Mouse (Mus musculus) forebrain, embryonic 16.5 days (tissue): Measurements from ENCODE around the gene Abcc4. TPM values are rescaled to one million over a fixed set of nuclear protein-coding genes. Genes with fewer than 3 reads are reported as not detected.
A peak's percentile ranks its signal among the peaks of the same experiment; 100 is the strongest.

Experiments
- ATAC-seq: fragments of 200-750 bp; cut with Nextera tagmentation; 2 replicates; pipeline ENCODE4 v1.8.0; 2017; ENCODE audit warnings: mild to moderate bottlenecking, moderate library complexity
- H3K27ac ChIP-seq: fragments of 300-500 bp; sonication (generic); 2 replicates; pipeline ENCODE4 v1.5.1; 2014; ENCODE audit warnings: low read length, control low read depth
- H3K27me3 ChIP-seq: fragments of 300-500 bp; sonication (generic); replicated peaks from 2 replicates; pipeline ENCODE4 v1.6.1; 2014; ENCODE audit warnings: low read length; ENCODE audit not compliant: control insufficient read depth, insufficient read depth
- H3K36me3 ChIP-seq: fragments of 300-500 bp; sonication (generic); 2 replicates; pipeline ENCODE4 v1.6.1; 2014; ENCODE audit not compliant: control insufficient read depth, insufficient read depth
- H3K4me1 ChIP-seq: fragments of 300-500 bp; sonication (generic); replicated peaks from 2 replicates; pipeline ENCODE4 v1.6.1; 2014; ENCODE audit warnings: low read length; ENCODE audit not compliant: control insufficient read depth, insufficient read depth
- H3K4me2 ChIP-seq: fragments of 300-500 bp; sonication (generic); 2 replicates; pipeline ENCODE4 v1.6.1; 2014; ENCODE audit warnings: mild to moderate bottlenecking, low read length, control low read depth
- H3K4me3 ChIP-seq: fragments of 300-500 bp; sonication (generic); replicated peaks from 2 replicates; pipeline ENCODE4 v1.5.1; 2014; ENCODE audit warnings: mild to moderate bottlenecking, low read length, control low read depth
- H3K9ac ChIP-seq: fragments of 300-500 bp; sonication (generic); replicated peaks from 2 replicates; pipeline ENCODE4 v1.6.1; 2014; ENCODE audit warnings: low read depth, low read length, control low read depth
- H3K9me3 ChIP-seq: fragments of 300-500 bp; sonication (generic); 2 replicates; pipeline ENCODE4 v1.6.1; 2016; ENCODE audit warnings: low read length; ENCODE audit not compliant: control insufficient read depth
- WGBS: fragments of 180-500 bp; shearing (Covaris S2); extraction: QIAGEN DNeasy Blood & Tissue Kit; methylation state at CpG from one replicate; pipeline ENCODE4 v1.1.7; 2014; 5-methylcytosine and 5-hydroxymethylcytosine counted together
- polyA plus RNA-seq: library from polyadenylated mRNA; unstranded; fragments of >200 nt; fragmentation: Nextera tagmentation; extraction: Ambion mirVana; gene quantifications from 2 replicates; pipeline ENCODE4 v1.2.1, GENCODE M21; 2015

Abcc4 gene
- polyA plus RNA-seq, 1 experiment from 2014 or later, result 1.4 TPM

- H3K9me3 ChIP-seq, result no peaks in the 10 kb centered on the region
- WGBS, result 86% methylated on average over 25 of the region's 25 CpGs
- no peak overlapping the region for H3K9ac ChIP-seq
- peaks cover 9% of the 10 kb centered on the region for H3K4me1 ChIP-seq
- H3K36me3 ChIP-seq, result no peaks in the 10 kb centered on the region
- no peak for ATAC-seq
- H3K27me3 ChIP-seq, result no peaks in the 10 kb centered on the region
- no peak overlapping the region for H3K27ac ChIP-seq
- no peak overlapping the region for H3K4me2 ChIP-seq
- H3K4me3 ChIP-seq, result no peak overlapping the region
These were observed 67.4 kb downstream of the Abcc4 start for GRCm38 (mm10) chr14:118638447-118639275.

- no peak overlapping the region; the same call in 1 of the 2 replicates for H3K27ac ChIP-seq
- no peaks in the 10 kb centered on the region for H3K36me3 ChIP-seq
- H3K9me3 ChIP-seq, result no peaks in the 10 kb centered on the region
- H3K4me2 ChIP-seq, result 0 out of 2 replicates have a peak overlapping the region, but pooled peaks have one; percentile 9
- ATAC-seq, result peak; percentile 89
- 49% methylated on average over 15 of the region's 15 CpGs for WGBS
- H3K9ac ChIP-seq, result no peak overlapping the region
- peaks cover 9% of the 10 kb centered on the region for H3K4me1 ChIP-seq
- H3K4me3 ChIP-seq, result no peak overlapping the region
- H3K27me3 ChIP-seq, result no peaks in the 10 kb centered on the region
These were observed 70.4 kb downstream of the Abcc4 start for GRCm38 (mm10) chr14:118635493-118636183.

- no peak for ATAC-seq
- H3K9me3 ChIP-seq, result no peaks in the 10 kb centered on the region
- H3K9ac ChIP-seq, result no peak overlapping the region
- 75% methylated on average over 8 of the region's 8 CpGs for WGBS
- H3K36me3 ChIP-seq, result no peaks in the 10 kb centered on the region
- H3K4me2 ChIP-seq, result no peak overlapping the region
- no peaks in the 10 kb centered on the region for H3K27me3 ChIP-seq
- H3K4me1 ChIP-seq, result no peaks in the 10 kb centered on the region
- no peak overlapping the region for H3K4me3 ChIP-seq
- no peak overlapping the region for H3K27ac ChIP-seq
These were observed 76.4 kb downstream of the Abcc4 start for GRCm38 (mm10) chr14:118629649-118630048.

- H3K36me3 ChIP-seq, result no peaks in the 10 kb centered on the region
- 52% methylated on average over 3 of the region's 3 CpGs for WGBS
- H3K4me1 ChIP-seq, result no peaks in the 10 kb centered on the region
These were observed 84.6 kb downstream of the Abcc4 start for GRCm38 (mm10) chr14:118621449-118621789.

GRCm38 (mm10) chr14:118620773-118621448, 85.1 kb downstream of the Abcc4 start:
- no peak overlapping the region for H3K27ac ChIP-seq
- H3K4me3 ChIP-seq, result no peak overlapping the region
- no peaks in the 10 kb centered on the region for H3K4me1 ChIP-seq
- H3K27me3 ChIP-seq, result no peaks in the 10 kb centered on the region
- ATAC-seq, result no peak
- H3K9ac ChIP-seq, result no peak overlapping the region
- no peak overlapping the region for H3K4me2 ChIP-seq
- 82% methylated on average over 6 of the region's 6 CpGs for WGBS
- H3K36me3 ChIP-seq, result no peaks in the 10 kb centered on the region
- no peaks in the 10 kb centered on the region for H3K9me3 ChIP-seq

More at GRCm38 (mm10) chr14:118621449-118621789, 84.6 kb downstream of the Abcc4 start:
- H3K27ac ChIP-seq, result no peak overlapping the region
- no peak for ATAC-seq
- H3K9me3 ChIP-seq, result no peaks in the 10 kb centered on the region
- H3K27me3 ChIP-seq, result no peaks in the 10 kb centered on the region
- no peak overlapping the region for H3K4me2 ChIP-seq
- no peak overlapping the region for H3K9ac ChIP-seq
- no peak overlapping the region for H3K4me3 ChIP-seq

- H3K27me3 ChIP-seq, result no peaks in the 10 kb centered on the region
- no peak overlapping the region for H3K9ac ChIP-seq
- H3K9me3 ChIP-seq, result no peaks in the 10 kb centered on the region
- 66% methylated on average over 12 of the region's 12 CpGs for WGBS
- no peak overlapping the region for H3K27ac ChIP-seq
- no peak overlapping the region for H3K4me3 ChIP-seq
- ATAC-seq, result peak; percentile 89
- H3K36me3 ChIP-seq, result no peaks in the 10 kb centered on the region
- H3K4me2 ChIP-seq, result no peak overlapping the region
- H3K4me1 ChIP-seq, result no peaks in the 10 kb centered on the region
These were observed 89.2 kb downstream of the Abcc4 start for GRCm38 (mm10) chr14:118616698-118617311.

GRCm38 (mm10) chr14:118613734-118614133, 92.3 kb downstream of the Abcc4 start:
- 75% methylated on average over 9 of the region's 9 CpGs for WGBS
- Histone ChIP-seq H3K36me3 (no peaks in the 10 kb centered on the region), H3K9ac (no peak overlapping the region), H3K4me3 (no peak overlapping the region), H3K27me3 (no peaks in the 10 kb centered on the region), H3K27ac (no peak overlapping the region), H3K9me3 (no peaks in the 10 kb centered on the region), H3K4me2 (no peak overlapping the region), H3K4me1 (peaks cover 6% of the 10 kb centered on the region; the same call in 1 of the 2 replicates)
- ATAC-seq, result no peak

- no peak overlapping the region for H3K27ac ChIP-seq
- no peak overlapping the region for H3K4me2 ChIP-seq
- peaks cover 9% of the 10 kb centered on the region; the same call in 1 of the 2 replicates for H3K4me1 ChIP-seq
- H3K36me3 ChIP-seq, result no peaks in the 10 kb centered on the region
- no peak overlapping the region for H3K4me3 ChIP-seq
- ATAC-seq, result no peak
- H3K9me3 ChIP-seq, result no peaks in the 10 kb centered on the region
- WGBS, result 81% methylated on average over 17 of the region's 17 CpGs
- no peak overlapping the region for H3K9ac ChIP-seq
- no peaks in the 10 kb centered on the region for H3K27me3 ChIP-seq
These were observed 94.3 kb downstream of the Abcc4 start for GRCm38 (mm10) chr14:118611714-118612113.

- no peaks in the 10 kb centered on the region for H3K9me3 ChIP-seq
- H3K4me1 ChIP-seq, result peaks cover 9% of the 10 kb centered on the region; the same call in 1 of the 2 replicates
- WGBS, result 97% methylated on average over 11 of the region's 11 CpGs
- H3K4me2 ChIP-seq, result no peak overlapping the region
- no peak overlapping the region for H3K27ac ChIP-seq
- H3K9ac ChIP-seq, result no peak overlapping the region
- H3K4me3 ChIP-seq, result no peak overlapping the region
- ATAC-seq, result no peak
- no peaks in the 10 kb centered on the region for H3K27me3 ChIP-seq
- H3K36me3 ChIP-seq, result no peaks in the 10 kb centered on the region
These were observed 95.2 kb downstream of the Abcc4 start for GRCm38 (mm10) chr14:118610786-118611185.
